In the genomic region with DNA sequence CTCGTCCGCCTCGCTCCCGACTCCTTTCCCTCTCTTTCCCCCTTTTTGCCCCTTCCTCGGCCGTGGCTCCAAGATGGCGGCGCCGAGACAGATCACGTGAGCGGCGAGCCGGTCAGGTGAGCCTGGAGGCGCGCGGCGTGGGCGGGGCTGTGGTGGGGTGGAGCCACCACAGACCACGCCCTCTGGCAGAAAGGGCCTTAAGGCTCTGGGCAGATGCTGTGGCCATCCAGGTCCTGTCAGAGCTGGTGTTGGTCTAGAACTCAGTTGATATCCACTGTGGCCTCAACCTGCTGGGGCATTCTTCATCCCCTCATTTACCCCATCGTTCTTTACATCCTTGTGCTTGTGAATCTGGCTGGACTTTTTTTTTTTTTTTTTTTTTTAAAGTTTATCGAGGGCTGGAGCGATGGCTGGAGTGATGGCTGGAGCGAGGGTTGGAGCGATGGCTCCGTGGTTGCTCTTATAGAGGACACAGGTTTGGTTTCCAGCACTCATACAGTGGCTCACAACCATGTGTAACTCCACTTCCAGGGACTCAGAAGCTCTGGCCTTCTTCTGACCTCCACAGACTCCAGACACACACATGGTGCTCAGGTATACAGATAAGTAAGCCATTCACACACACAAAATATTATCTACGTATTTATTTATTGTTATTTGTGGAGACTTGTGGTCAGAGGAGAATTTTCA, we compare ENCODE assay signal across 8 mouse cellular contexts. TPM values are rescaled to one million over a fixed set of nuclear protein-coding genes. Genes with fewer than 3 reads are reported as not detected.
DNase-seq lines count a peak whose midpoint lies in the region; ATAC-seq and TF ChIP-seq lines count a peak whose summit lies in the region.

TSS of gene Zfp507 (minus strand) at position 98 of the 690 bp plus-strand sequence.

- peak within 1 kb of the TSS; percentile 96 for H3K9ac ChIP-seq in embryonic facial prominence, embryonic 12.5 days
- H3K9ac ChIP-seq in midbrain, embryonic 12.5 days (replicated peaks): peak within 1 kb of the TSS; percentile 95

- ATAC-seq in embryonic facial prominence, embryonic 12.5 days (ENCODE audit: insufficient number of reproducible peaks, insufficient read depth, low FRiP score, low TSS enrichment): peak; percentile 81
- peak; percentile 96 for ATAC-seq in midbrain, embryonic 12.5 days (ENCODE audit: low FRiP score, low read depth)

- no peaks in the 10 kb centered on the region for H3K9me3 ChIP-seq in embryonic facial prominence, embryonic 12.5 days
- no peaks in the 10 kb centered on the region for H3K9me3 ChIP-seq in midbrain, embryonic 12.5 days

- peak within 1 kb of the TSS; percentile 89 for H3K4me3 ChIP-seq in embryonic facial prominence, embryonic 12.5 days
- H3K4me3 ChIP-seq in midbrain, embryonic 12.5 days: peak within 1 kb of the TSS; percentile 92
- H3K4me3 ChIP-seq in small intestine, adult 2 months (ENCODE audit: low read depth, low read length): peak within 1 kb of the TSS; percentile 97

- H3K4me1 ChIP-seq in embryonic facial prominence, embryonic 12.5 days: peaks cover 7% of the 10 kb centered on the region
- H3K4me1 ChIP-seq in midbrain, embryonic 12.5 days: peaks cover 9% of the 10 kb centered on the region
- H3K4me1 ChIP-seq in small intestine, adult 2 months (ENCODE audit: control insufficient read depth, insufficient read depth, insufficient read length, low read length): no peaks in the 10 kb centered on the region

- no peak for TF ChIP-seq CTCF in small intestine, adult 2 months (IDR thresholded peaks at IDR 0.05; ENCODE audit: extremely low read depth, insufficient read length, insufficient replicate concordance, low read depth, low read length)

- intact Hi-C loops in left cerebral cortex, postnatal 4 days (cut with DNase I): no loop called here

- 20% methylated on average over 26 of the region's 26 CpGs for WGBS in embryonic facial prominence, embryonic 12.5 days
- 23% methylated on average over 22 of the region's 26 CpGs for WGBS in midbrain, embryonic 12.5 days
- 18% methylated on average over 26 of the region's 26 CpGs for WGBS in small intestine, adult 2 months

- H3K36me3 ChIP-seq in embryonic facial prominence, embryonic 12.5 days: peaks cover 30% of the 10 kb centered on the region
- peaks cover 29% of the 10 kb centered on the region for H3K36me3 ChIP-seq in midbrain, embryonic 12.5 days
- peaks cover 14% of the 10 kb centered on the region for H3K36me3 ChIP-seq in small intestine, adult 2 months (ENCODE audit: control insufficient read depth, insufficient read depth, low read length)

- DNase-seq in 3T3-L1 (ENCODE audit: low read depth, low spot score): peak; percentile 77
- peak; percentile 92 for DNase-seq in adrenal gland, postnatal 36 days
- DNase-seq in heart, adult 11 months: peak; percentile 98
- peak; percentile 81 for DNase-seq in kidney, adult 11 months
- DNase-seq in left cerebral cortex, postnatal 4 days: peak; percentile 94

- peak within 1 kb of the TSS; percentile 76 for H3K4me2 ChIP-seq in embryonic facial prominence, embryonic 12.5 days (replicated peaks)
- H3K4me2 ChIP-seq in midbrain, embryonic 12.5 days (replicated peaks): peak within 1 kb of the TSS; percentile 89

- peak within 1 kb of the TSS; percentile 89 for H3K27ac ChIP-seq in embryonic facial prominence, embryonic 12.5 days
- H3K27ac ChIP-seq in midbrain, embryonic 12.5 days (replicated peaks): peak within 1 kb of the TSS; percentile 86
- peak within 1 kb of the TSS; percentile 6; the same call in 1 of the 2 replicates for H3K27ac ChIP-seq in small intestine, adult 2 months (ENCODE audit: insufficient read depth, low read depth, low read length)

- no peaks in the 10 kb centered on the region for H3K27me3 ChIP-seq in embryonic facial prominence, embryonic 12.5 days
- no peaks in the 10 kb centered on the region for H3K27me3 ChIP-seq in midbrain, embryonic 12.5 days
- H3K27me3 ChIP-seq in small intestine, adult 2 months (ENCODE audit: control insufficient read depth, insufficient read depth, low read length): no peaks in the 10 kb centered on the region

- peak; percentile 9; the same call in 1 of the 2 replicates for TF ChIP-seq POLR2A in small intestine, adult 2 months (IDR thresholded peaks at IDR 0.05; ENCODE audit: low read depth, low read length)

RNA-seq across cellular contexts. Expression of gene Zfp507, which starts in this region (rescaled TPM):
- 10 to 100 TPM; 26.5 to 26.9 TPM for total RNA-seq in adrenal gland, postnatal 36 days (2021)
- 27.7 and 29.7 TPM in 2 replicates for polyA plus RNA-seq in embryonic facial prominence, embryonic 12.5 days (2016; fragmentation: Nextera tagmentation; extraction: Ambion mirVana)
- total RNA-seq in left cerebral cortex, postnatal 4 days (2021): 10 to 100 TPM; 34.3 to 36.5 TPM
- 24.3 and 24.8 TPM in 2 replicates for polyA plus RNA-seq in midbrain, embryonic 12.5 days (2016; fragmentation: Nextera tagmentation; extraction: Ambion mirVana)
- polyA plus RNA-seq in small intestine, adult 2 months (2012; rRNA removed): 1.5 and 2.5 TPM in 2 replicates

Comparison
In these comparisons a context has a peak if more than half of its experiments do, and no peak if none do; other contexts are left out.
1. Peak in every context shown above with its lines: DNase-seq, ATAC-seq, H3K4me3 ChIP-seq and H3K27ac ChIP-seq.
2. H3K27ac ChIP-seq: peak in every context shown above with its lines; median percentile 89 in embryonic facial prominence, embryonic 12.5 days; 86 in midbrain, embryonic 12.5 days; 6 in small intestine, adult 2 months.